Mouse (Mus musculus) megakaryocyte, embryonic 14.5 days (primary cell): ENCODE data around the gene AI854703.

Source experiments
- FLI1 ChIP-seq: IDR thresholded peaks from 2 replicates; pipeline ENCODE4 v1.6.1; 2012; ENCODE audit warnings: low read length, inconsistent platforms, mixed read lengths
- GATA1 ChIP-seq: IDR thresholded peaks from 3 replicates; pipeline ENCODE4 v1.6.1; 2012; ENCODE audit warnings: mixed read lengths, low read length, inconsistent platforms, borderline replicate concordance

GRCm38 (mm10) chr6:48668022-48668421 is 41.5 kb downstream of the AI854703 start:
- TF ChIP-seq GATA1 (no peak), FLI1 (no peak)
